ENCODE assay signal across 30 mouse cellular contexts in genomic region chr5:147263945-147264344, GRCm38 (mm10). TPM values are rescaled to one million over a fixed set of nuclear protein-coding genes. Genes with fewer than 3 reads are reported as not detected.
"Had no signal": no experiment of that assay in that cellular context is flagged by ENCODE, and none has a peak within 500 bp of the region (broad histone marks: within the 10 kb centered on the region; RNA-seq: fewer than 3 reads in every experiment).

No protein-coding gene starts in this region.

- ATAC-seq: forebrain, postnatal 0 days; hindbrain, postnatal 0 days had no signal

- DNase-seq: forebrain, postnatal 0 days; gastrocnemius, postnatal 14 days; gastrocnemius, postnatal 36 days; heart, adult 18-20 months; heart, postnatal 14 days; heart, postnatal 36 days; kidney, adult 11 months; kidney, adult 2 months; kidney, adult 9 months; kidney, postnatal 14 days; kidney, postnatal 36 days; layer of hippocampus, adult 9-11 months; layer of hippocampus, postnatal 36 days; left cerebral cortex, postnatal 4 days had no signal

- H3K9ac ChIP-seq: forebrain, postnatal 0 days; heart, embryonic 12.5 days; hindbrain, embryonic 13.5 days; hindbrain, embryonic 15.5 days; kidney, embryonic 15.5 days; limb, embryonic 13.5 days; limb, embryonic 15.5 days; liver, embryonic 15.5 days had no signal

- H3K9me3 ChIP-seq: heart, embryonic 10.5 days; heart, embryonic 12.5 days; hindbrain, embryonic 13.5 days; hindbrain, embryonic 15.5 days; kidney, embryonic 15.5 days; limb, embryonic 13.5 days; limb, embryonic 15.5 days; liver, embryonic 15.5 days had no signal

- H3K4me2 ChIP-seq: heart, embryonic 12.5 days; hindbrain, embryonic 13.5 days; hindbrain, embryonic 15.5 days; kidney, embryonic 15.5 days; limb, embryonic 13.5 days; limb, embryonic 15.5 days; liver, embryonic 15.5 days had no signal

- H3K27ac ChIP-seq: heart, embryonic 10.5 days; hindbrain, embryonic 13.5 days; hindbrain, embryonic 15.5 days; hindbrain, postnatal 0 days; kidney, embryonic 15.5 days; kidney, postnatal 0 days; limb, embryonic 13.5 days; limb, embryonic 15.5 days; liver, embryonic 15.5 days had no signal

- H3K36me3 ChIP-seq: heart, embryonic 10.5 days; heart, embryonic 12.5 days; hindbrain, embryonic 13.5 days; hindbrain, embryonic 15.5 days; kidney, embryonic 15.5 days; limb, embryonic 13.5 days; limb, embryonic 15.5 days; liver, embryonic 15.5 days had no signal

- H3K4me1 ChIP-seq: heart, embryonic 10.5 days; heart, embryonic 12.5 days; hindbrain, embryonic 13.5 days; hindbrain, embryonic 15.5 days; kidney, embryonic 15.5 days; limb, embryonic 13.5 days; limb, embryonic 15.5 days; liver, embryonic 15.5 days had no signal

- H3K4me3 ChIP-seq: heart, embryonic 10.5 days; heart, embryonic 12.5 days; hindbrain, embryonic 13.5 days; hindbrain, embryonic 15.5 days; kidney, embryonic 15.5 days; limb, embryonic 13.5 days; limb, embryonic 15.5 days; liver, embryonic 15.5 days had no signal

RNA-seq across cellular contexts. Expression of gene Pdx1, which starts 5.8 kb away (rescaled TPM):
- polyA plus RNA-seq: forebrain, postnatal 0 days; gonadal fat pad, adult 2 months; heart, embryonic 12.5 days; heart, embryonic 14.5 days; heart, embryonic 16.5 days; hindbrain, embryonic 11.5 days; hindbrain, embryonic 13.5 days; hindbrain, embryonic 15.5 days; hindbrain, postnatal 0 days; kidney, adult 2 months; kidney, embryonic 15.5 days; kidney, postnatal 0 days; limb, embryonic 11.5 days; limb, embryonic 13.5 days; limb, embryonic 15.5 days; liver, adult 2 months; liver, embryonic 15.5 days had no signal

RNA-seq across cellular contexts. Expression of gene Cdx2, which starts 43.1 kb away (rescaled TPM):
- polyA plus RNA-seq: forebrain, postnatal 0 days; heart, embryonic 10.5 days; heart, embryonic 12.5 days; heart, embryonic 14.5 days; hindbrain, embryonic 11.5 days; hindbrain, embryonic 13.5 days; hindbrain, embryonic 15.5 days; hindbrain, postnatal 0 days; kidney, adult 2 months; kidney, embryonic 15.5 days; kidney, postnatal 0 days; limb, embryonic 11.5 days; limb, embryonic 15.5 days; liver, embryonic 15.5 days had no signal

RNA-seq across cellular contexts. Expression of gene Urad, which starts 58.3 kb away (rescaled TPM):
- polyA plus RNA-seq: forebrain, postnatal 0 days; gonadal fat pad, adult 2 months; heart, embryonic 10.5 days; heart, embryonic 12.5 days; heart, embryonic 14.5 days; heart, embryonic 16.5 days; hindbrain, embryonic 11.5 days; hindbrain, embryonic 13.5 days; hindbrain, embryonic 15.5 days; hindbrain, postnatal 0 days; kidney, adult 2 months; kidney, embryonic 15.5 days; kidney, postnatal 0 days; limb, embryonic 11.5 days; limb, embryonic 13.5 days; limb, embryonic 15.5 days had no signal
